Mouse (Mus musculus): ENCODE measurements around the gene Snrpa. TPM values are rescaled to one million over a fixed set of nuclear protein-coding genes. Genes with fewer than 3 reads are reported as not detected.
A peak's percentile ranks its signal among the peaks of the same experiment; 100 is the strongest.

The Snrpa gene
- polyA plus RNA-seq, 1 experiment from 2014 or later = 150 TPM

- no peak overlapping the region for H3K4me3 ChIP-seq (ENCODE audit: control insufficient read depth in 1 of 2, insufficient read depth in 1 of 2, low read depth in 1 of 2, low read length in 2 of 2)
- no peak overlapping the region for H3K4me2 ChIP-seq (ENCODE audit: low read length)
- 0 out of 2 replicates have a peak, but pooled peaks cover 3% of the 10 kb centered on the region for H3K9me3 ChIP-seq (ENCODE audit: control insufficient read depth, low read length)
- no peaks in the 10 kb centered on the region for H3K27me3 ChIP-seq (ENCODE audit: control insufficient read depth, insufficient read depth, low read length)
- H3K27ac ChIP-seq (replicated peaks in 1 of 2; ENCODE audit: control insufficient read depth in 1 of 2, insufficient read depth in 1 of 2, low read depth in 2 of 2, low read length in 2 of 2) = no peak overlapping the region
- 62% methylated on average over 3 of the region's 3 CpGs for WGBS
- H3K36me3 ChIP-seq (ENCODE audit: control insufficient read depth, insufficient read depth, low read length) = peaks cover 71% of the 10 kb centered on the region
- no peak for ATAC-seq (ENCODE audit: insufficient number of reproducible peaks, insufficient read depth, low FRiP score, low read depth)
- H3K4me1 ChIP-seq (ENCODE audit: control insufficient read depth in 2 of 2, insufficient read depth in 2 of 2, low read length in 2 of 2) = no peaks in the 10 kb centered on the region; a peak in 1 of 4 replicates
- no peak overlapping the region for H3K9ac ChIP-seq (ENCODE audit: low read length)
These were observed 11.1 kb downstream of the Snrpa start for GRCm38 (mm10) chr7:27184964-27185363.

DNA sequence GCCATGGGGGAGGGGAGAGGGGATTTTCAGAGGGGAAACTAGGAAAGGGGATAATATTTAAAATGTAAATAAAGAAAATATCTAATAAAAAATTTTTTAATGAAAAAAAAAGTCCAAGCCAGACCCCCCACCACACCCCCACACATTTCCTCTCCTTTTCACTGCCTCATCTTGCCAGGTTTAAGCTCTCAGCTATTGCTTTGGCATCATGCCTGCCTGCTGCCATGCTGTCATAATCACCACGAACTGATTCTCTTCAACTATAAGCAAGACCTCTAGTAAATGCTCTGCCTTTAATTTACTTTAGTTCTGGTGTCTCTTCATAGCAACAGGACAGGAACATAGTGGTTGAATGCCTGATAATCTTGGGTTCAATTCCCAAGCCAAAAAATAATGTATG, 13.6 kb downstream of the Snrpa start:
- ATAC-seq (ENCODE audit: insufficient number of reproducible peaks, insufficient read depth, low FRiP score, low read depth) = no peak
- 0 out of 2 replicates have a peak, but pooled peaks cover 3% of the 10 kb centered on the region for H3K9me3 ChIP-seq (ENCODE audit: control insufficient read depth, low read length)
- 88% methylated on average over 1 of the region's 1 CpGs for WGBS
- H3K9ac ChIP-seq (ENCODE audit: low read length) = no peak overlapping the region
- peaks cover 0 to 4% of the 10 kb centered on the region in 2 experiments; a peak in 2 of 4 replicates for H3K4me1 ChIP-seq (ENCODE audit: control insufficient read depth in 2 of 2, insufficient read depth in 2 of 2, low read length in 2 of 2)
- no peak overlapping the region for H3K27ac ChIP-seq (replicated peaks in 1 of 2; ENCODE audit: control insufficient read depth in 1 of 2, insufficient read depth in 1 of 2, low read depth in 2 of 2, low read length in 2 of 2)
- H3K36me3 ChIP-seq (ENCODE audit: control insufficient read depth, insufficient read depth, low read length) = peaks cover 47% of the 10 kb centered on the region
- H3K4me3 ChIP-seq (ENCODE audit: control insufficient read depth in 1 of 2, insufficient read depth in 1 of 2, low read depth in 1 of 2, low read length in 2 of 2) = no peak overlapping the region
- no peaks in the 10 kb centered on the region for H3K27me3 ChIP-seq (ENCODE audit: control insufficient read depth, insufficient read depth, low read length)
- no peak overlapping the region for H3K4me2 ChIP-seq (ENCODE audit: low read length)

- Histone ChIP-seq H3K9me3 (ENCODE audit: control insufficient read depth, low read length) (0 out of 2 replicates have a peak, but pooled peaks cover 3% of the 10 kb centered on the region), H3K36me3 (ENCODE audit: control insufficient read depth, insufficient read depth, low read length) (peaks cover 32% of the 10 kb centered on the region), H3K9ac (ENCODE audit: low read length) (no peak within 1 kb of the TSS), H3K27ac (replicated peaks in 1 of 2; ENCODE audit: control insufficient read depth in 1 of 2, insufficient read depth in 1 of 2, low read depth in 2 of 2, low read length in 2 of 2) (peak within 1 kb of the TSS in 1 of 2 experiments; percentile 33; a peak in 2 of 4 replicates), H3K4me2 (ENCODE audit: low read length) (no peak within 1 kb of the TSS), H3K4me3 (ENCODE audit: control insufficient read depth in 1 of 2, insufficient read depth in 1 of 2, low read depth in 1 of 2, low read length in 2 of 2) (no peak within 1 kb of the TSS), H3K27me3 (ENCODE audit: control insufficient read depth, insufficient read depth, low read length) (no peaks in the 10 kb centered on the region), H3K4me1 (ENCODE audit: control insufficient read depth in 2 of 2, insufficient read depth in 2 of 2, low read length in 2 of 2) (peaks cover 0 to 4% of the 10 kb centered on the region in 2 experiments; a peak in 2 of 4 replicates)
- no peak for ATAC-seq (ENCODE audit: insufficient number of reproducible peaks, insufficient read depth, low FRiP score, low read depth)
- 62% methylated on average over 14 of the region's 14 CpGs for WGBS
These were observed 15.0 kb downstream of the Snrpa start, which contains the start of the genes Gm21983 and Mia for GRCm38 (mm10) chr7:27180837-27181695. Gene Gm21983, minus strand, starts transcription at chr7:27181086. Gene Mia, minus strand, starts transcription at chr7:27181157.

DNA sequence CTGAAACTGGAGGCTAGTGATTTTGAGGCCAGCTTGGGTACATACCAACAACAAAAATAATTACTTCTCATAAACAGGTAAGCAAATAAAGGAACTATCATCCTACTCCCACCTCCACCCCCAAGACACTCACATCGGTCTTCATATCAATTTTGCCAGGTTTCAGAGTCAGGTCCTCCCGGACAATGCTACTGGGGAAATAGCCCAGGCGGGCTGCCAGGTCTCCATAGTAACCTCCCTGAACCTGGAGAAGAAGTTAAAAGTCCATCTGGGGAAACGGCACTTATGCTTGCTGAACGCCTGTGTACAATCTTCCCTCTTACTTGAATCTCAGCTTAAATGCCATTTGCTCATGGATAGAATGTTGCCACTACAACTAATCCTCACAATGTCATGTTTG, 16.0 kb downstream of the Snrpa start:
- Histone ChIP-seq H3K27ac (replicated peaks in 1 of 2; ENCODE audit: control insufficient read depth in 1 of 2, insufficient read depth in 1 of 2, low read depth in 2 of 2, low read length in 2 of 2) (peak overlapping the region in 1 of 2 experiments; percentile 33; a peak in 2 of 4 replicates), H3K4me2 (ENCODE audit: low read length) (no peak overlapping the region), H3K9ac (ENCODE audit: low read length) (no peak overlapping the region), H3K4me1 (ENCODE audit: control insufficient read depth in 2 of 2, insufficient read depth in 2 of 2, low read length in 2 of 2) (peaks cover 0 to 4% of the 10 kb centered on the region in 2 experiments; a peak in 2 of 4 replicates), H3K9me3 (ENCODE audit: control insufficient read depth, low read length) (0 out of 2 replicates have a peak, but pooled peaks cover under 1% of the 10 kb centered on the region), H3K27me3 (ENCODE audit: control insufficient read depth, insufficient read depth, low read length) (no peaks in the 10 kb centered on the region), H3K4me3 (ENCODE audit: control insufficient read depth in 1 of 2, insufficient read depth in 1 of 2, low read depth in 1 of 2, low read length in 2 of 2) (no peak overlapping the region), H3K36me3 (ENCODE audit: control insufficient read depth, insufficient read depth, low read length) (peaks cover 26% of the 10 kb centered on the region)
- WGBS = 57% methylated on average over 5 of the region's 5 CpGs
- no peak for ATAC-seq (ENCODE audit: insufficient number of reproducible peaks, insufficient read depth, low FRiP score, low read depth)

DNA sequence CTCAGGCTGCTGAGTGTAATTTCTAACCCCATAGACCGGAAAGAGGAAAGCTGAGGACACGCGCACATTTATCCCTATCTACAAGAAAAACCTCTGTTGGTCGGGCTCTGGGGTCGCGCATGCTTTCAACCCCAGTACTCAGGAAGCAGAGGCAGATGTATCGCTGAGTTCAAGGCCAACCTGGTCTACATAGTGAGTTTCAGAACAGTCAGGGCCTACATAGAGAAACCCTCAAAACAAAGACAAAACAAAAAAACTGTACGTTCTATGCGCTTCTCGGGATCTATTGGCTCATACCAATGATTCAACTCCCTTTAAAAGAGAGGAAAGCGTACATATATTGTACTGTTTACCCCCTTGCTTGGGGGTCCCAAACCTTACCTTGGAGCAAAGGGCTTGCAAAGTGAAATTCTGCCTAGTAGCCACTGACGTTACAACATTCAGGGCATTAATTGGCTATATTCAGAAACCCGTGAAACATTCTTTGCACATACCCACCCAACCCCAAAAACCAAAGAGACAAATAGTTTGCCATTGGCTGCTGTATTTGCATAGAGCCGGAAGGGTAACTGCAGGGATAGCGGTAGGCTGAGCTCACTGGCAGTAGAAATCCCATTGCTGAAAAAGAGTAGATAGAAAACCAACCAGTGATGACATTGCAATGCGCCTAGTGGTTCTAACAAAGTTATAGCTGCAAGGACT, 16.7 kb downstream of the Snrpa start:
- 42% methylated on average over 16 of the region's 16 CpGs for WGBS
- peak overlapping the region; percentile 65 for H3K9ac ChIP-seq (ENCODE audit: low read length)
- H3K9me3 ChIP-seq (ENCODE audit: control insufficient read depth, low read length) = no peaks in the 10 kb centered on the region
- H3K4me3 ChIP-seq (ENCODE audit: control insufficient read depth in 1 of 2, insufficient read depth in 1 of 2, low read depth in 1 of 2, low read length in 2 of 2) = peak overlapping the region; percentile 43 to 73
- H3K4me1 ChIP-seq (ENCODE audit: control insufficient read depth in 2 of 2, insufficient read depth in 2 of 2, low read length in 2 of 2) = peaks cover 0 to 4% of the 10 kb centered on the region in 2 experiments; a peak in 2 of 4 replicates
- H3K27ac ChIP-seq (replicated peaks in 1 of 2; ENCODE audit: control insufficient read depth in 1 of 2, insufficient read depth in 1 of 2, low read depth in 2 of 2, low read length in 2 of 2) = peak overlapping the region; percentile 73 to 79
- peaks cover 26% of the 10 kb centered on the region for H3K36me3 ChIP-seq (ENCODE audit: control insufficient read depth, insufficient read depth, low read length)
- no peaks in the 10 kb centered on the region for H3K27me3 ChIP-seq (ENCODE audit: control insufficient read depth, insufficient read depth, low read length)
- H3K4me2 ChIP-seq (ENCODE audit: low read length) = peak overlapping the region; percentile 73
- no peak for ATAC-seq (ENCODE audit: insufficient number of reproducible peaks, insufficient read depth, low FRiP score, low read depth)

- WGBS = under 1% methylated on average over 48 of the region's 53 CpGs
- H3K36me3 ChIP-seq (ENCODE audit: control insufficient read depth, insufficient read depth, low read length) = peaks cover 29% of the 10 kb centered on the region
- H3K27ac ChIP-seq (replicated peaks in 1 of 2; ENCODE audit: control insufficient read depth in 1 of 2, insufficient read depth in 1 of 2, low read depth in 2 of 2, low read length in 2 of 2) = peak within 1 kb of the TSS; percentile 89 to 91
- peaks cover 0 to 4% of the 10 kb centered on the region in 2 experiments; a peak in 2 of 4 replicates for H3K4me1 ChIP-seq (ENCODE audit: control insufficient read depth in 2 of 2, insufficient read depth in 2 of 2, low read length in 2 of 2)
- peak within 1 kb of the TSS; percentile 68 for H3K9ac ChIP-seq (ENCODE audit: low read length)
- peak within 1 kb of the TSS; percentile 73 to 76 for H3K4me3 ChIP-seq (ENCODE audit: control insufficient read depth in 1 of 2, insufficient read depth in 1 of 2, low read depth in 1 of 2, low read length in 2 of 2)
- peak; percentile 97 for ATAC-seq (ENCODE audit: insufficient number of reproducible peaks, insufficient read depth, low FRiP score, low read depth)
- no peaks in the 10 kb centered on the region for H3K27me3 ChIP-seq (ENCODE audit: control insufficient read depth, insufficient read depth, low read length)
- H3K4me2 ChIP-seq (ENCODE audit: low read length) = peak within 1 kb of the TSS; percentile 73
- no peaks in the 10 kb centered on the region for H3K9me3 ChIP-seq (ENCODE audit: control insufficient read depth, low read length)
These were observed 17.5 kb downstream of the Snrpa start, which contains the start of gene Rab4b for GRCm38 (mm10) chr7:27178324-27179216. Gene Rab4b, minus strand, starts transcription at chr7:27178896.
